Mouse (Mus musculus): ENCODE data around the gene Cetn3.

Cetn3 gene

GRCm38 (mm10) chr13:81782971-81783404, at the start of gene Cetn3:
Cetn3 (plus strand) TSS chr13:81783077.
- DNase-seq (ENCODE audit: low spot score in 2 of 2): peak; percentile 94 to 95

GRCm38 (mm10) chr13:81736606-81737005, 46.3 kb upstream of the Cetn3 start:
- no peak for DNase-seq (ENCODE audit: low spot score in 2 of 2)

- no peak for DNase-seq (ENCODE audit: low spot score in 2 of 2)
These were observed 42.0 kb upstream of the Cetn3 start for GRCm38 (mm10) chr13:81740898-81741297.

- no peak for DNase-seq (ENCODE audit: low spot score in 2 of 2)
These were observed 39.3 kb upstream of the Cetn3 start for GRCm38 (mm10) chr13:81743391-81744091.

- no peak for DNase-seq (ENCODE audit: low spot score in 2 of 2)
These were observed 38.8 kb upstream of the Cetn3 start for GRCm38 (mm10) chr13:81744092-81744396.

GRCm38 (mm10) chr13:81754878-81755277, 28.0 kb upstream of the Cetn3 start:
- DNase-seq (ENCODE audit: low spot score in 2 of 2): no peak

- DNase-seq (ENCODE audit: low spot score in 2 of 2): no peak
These were observed 27.6 kb upstream of the Cetn3 start for GRCm38 (mm10) chr13:81755324-81755723.

- no peak for DNase-seq (ENCODE audit: low spot score in 2 of 2)
These were observed 25.7 kb upstream of the Cetn3 start for GRCm38 (mm10) chr13:81757058-81757660.

- peak; percentile 56 to 62 for DNase-seq (ENCODE audit: low spot score in 2 of 2)
These were observed 22.5 kb upstream of the Cetn3 start for GRCm38 (mm10) chr13:81760379-81760778.

- DNase-seq (ENCODE audit: low spot score in 2 of 2): peak; percentile 64 to 66
These were observed 21.2 kb upstream of the Cetn3 start for GRCm38 (mm10) chr13:81761566-81762186.

- no peak for DNase-seq (ENCODE audit: low spot score in 2 of 2)
These were observed 18.7 kb upstream of the Cetn3 start for GRCm38 (mm10) chr13:81764173-81764572.

GRCm38 (mm10) chr13:81767038-81767659, 15.7 kb upstream of the Cetn3 start:
- DNase-seq (ENCODE audit: low spot score in 2 of 2): peak; percentile 90 to 96

- no peak for DNase-seq (ENCODE audit: low spot score in 2 of 2)
These were observed 6.7 kb upstream of the Cetn3 start for GRCm38 (mm10) chr13:81776217-81776616.

GRCm38 (mm10) chr13:81782475-81782874, 402 bp upstream of the Cetn3 start:
- DNase-seq (ENCODE audit: low spot score in 2 of 2): no peak

- DNase-seq (ENCODE audit: low spot score in 2 of 2): peak; percentile 97
These were observed 797 bp downstream of the Cetn3 start for GRCm38 (mm10) chr13:81783405-81784342.

GRCm38 (mm10) chr13:81785766-81786480, 3.0 kb downstream of the Cetn3 start:
- DNase-seq (ENCODE audit: low spot score in 2 of 2): peak; percentile 42 to 61

GRCm38 (mm10) chr13:81790160-81790559, 7.3 kb downstream of the Cetn3 start:
- DNase-seq (ENCODE audit: low spot score in 2 of 2): no peak

GRCm38 (mm10) chr13:81791861-81792260, 9.0 kb downstream of the Cetn3 start:
- no peak for DNase-seq (ENCODE audit: low spot score in 2 of 2)

GRCm38 (mm10) chr13:81793850-81794249, 11.0 kb downstream of the Cetn3 start:
- DNase-seq (ENCODE audit: low spot score in 2 of 2): no peak

GRCm38 (mm10) chr13:81801121-81801520, 18.2 kb downstream of the Cetn3 start:
- no peak for DNase-seq (ENCODE audit: low spot score in 2 of 2)

GRCm38 (mm10) chr13:81803713-81804112, 20.8 kb downstream of the Cetn3 start:
- DNase-seq (ENCODE audit: low spot score in 2 of 2): no peak
